Mouse (Mus musculus) kidney, embryonic 15.5 days (tissue): ENCODE results near the gene Gm6176. TPM values are rescaled to one million over a fixed set of nuclear protein-coding genes. Genes with fewer than 3 reads are reported as not detected.
"Not testable (repeated sequence)": the region's sequence is repeated elsewhere in the genome, so short reads cannot be mapped to it uniquely, and the experiment has no call there.

Experiments used
- ATAC-seq: fragments of 200-750 bp; cut with Nextera tagmentation; replicated peaks from 2 replicates; pipeline ENCODE4 v1.8.0; 2017; ENCODE audit warnings: moderate TSS enrichment; ENCODE audit not compliant: low FRiP score
- H3K27ac ChIP-seq: fragments of 300-500 bp; sonication (generic); 2 replicates; pipeline ENCODE4 v1.5.1; 2015; ENCODE audit warnings: mild to moderate bottlenecking, inconsistent platforms
- H3K27me3 ChIP-seq: fragments of 300-500 bp; sonication (generic); 2 replicates; pipeline ENCODE4 v1.6.1; 2015; ENCODE audit warnings: inconsistent platforms
- H3K36me3 ChIP-seq: fragments of 300-500 bp; sonication (generic); 2 replicates; pipeline ENCODE4 v1.6.1; 2015; ENCODE audit warnings: inconsistent platforms
- H3K4me1 ChIP-seq: fragments of 300-500 bp; sonication (generic); 2 replicates; pipeline ENCODE4 v1.6.1; 2015; ENCODE audit warnings: inconsistent platforms
- H3K4me2 ChIP-seq: fragments of 300-500 bp; sonication (generic); 2 replicates; pipeline ENCODE4 v1.6.1; 2015; ENCODE audit warnings: moderate library complexity, mild to moderate bottlenecking, inconsistent platforms
- H3K4me3 ChIP-seq: fragments of 300-500 bp; sonication (generic); replicated peaks from 2 replicates; pipeline ENCODE4 v1.5.1; 2015; ENCODE audit warnings: mild to moderate bottlenecking, inconsistent platforms
- H3K9ac ChIP-seq: fragments of 300-500 bp; sonication (generic); 2 replicates; pipeline ENCODE4 v1.6.1; 2015; ENCODE audit warnings: mild to moderate bottlenecking, inconsistent platforms
- H3K9me3 ChIP-seq: fragments of 300-500 bp; sonication (generic); replicated peaks from 2 replicates; pipeline ENCODE4 v1.6.1; 2016; ENCODE audit warnings: inconsistent platforms
- WGBS: fragments of 180-500 bp; shearing (Covaris S2); methylation state at CpG from one replicate; pipeline ENCODE4 v1.1.7; 2015; ENCODE audit warnings: mixed read lengths; 5-methylcytosine and 5-hydroxymethylcytosine counted together
- polyA plus RNA-seq: library from polyadenylated mRNA; unstranded; fragments of >200 nt; fragmentation: Nextera tagmentation; extraction: Ambion mirVana; gene quantifications from 2 replicates; pipeline ENCODE4 v1.2.1, GENCODE M21; 2015

Gm6176 gene
- not detected in 2 replicates for polyA plus RNA-seq

- not testable (repeated sequence) for H3K4me1 ChIP-seq, H3K4me2 ChIP-seq, H3K9me3 ChIP-seq, H3K27ac ChIP-seq, H3K27me3 ChIP-seq, H3K9ac ChIP-seq, H3K36me3 ChIP-seq, H3K4me3 ChIP-seq, ATAC-seq
- no CpG with 5 or more reads among the region's 1 CpGs for WGBS
Observed at GRCm38 (mm10) chr7:22056205-22056604, at the start of gene Gm6176. Gm6176 (minus strand) TSS chr7:22056305.

DNA sequence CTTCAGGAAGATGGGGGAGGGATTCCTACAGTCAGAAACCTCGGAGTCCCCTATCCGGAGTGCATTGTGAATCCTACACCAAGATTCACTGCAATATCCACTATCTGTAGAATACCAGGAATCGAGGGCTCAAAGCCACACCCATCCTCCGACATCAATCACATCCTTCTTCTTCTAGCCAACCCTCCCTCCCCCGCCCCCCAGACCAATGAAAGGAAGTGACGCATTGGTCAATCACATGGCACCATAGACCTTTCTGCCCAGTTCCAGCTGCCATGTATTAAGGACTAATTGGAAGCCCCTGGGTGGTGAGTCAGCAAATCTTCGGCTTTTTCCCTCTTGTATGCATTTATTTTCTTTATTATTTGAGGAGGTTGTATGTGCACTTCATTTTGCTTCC is 12.7 kb upstream of the Gm6176 start, which contains the start of gene Vmn1r139:
Gene Vmn1r139, plus strand, starts transcription at position 301 of the 400 bp plus-strand sequence.
- H3K27ac ChIP-seq, H3K27me3 ChIP-seq, ATAC-seq, H3K9ac ChIP-seq, H3K36me3 ChIP-seq, H3K9me3 ChIP-seq, H3K4me1 ChIP-seq, H3K4me3 ChIP-seq, H3K4me2 ChIP-seq: not testable (repeated sequence)
- WGBS, result no CpG with 5 or more reads among the region's 7 CpGs

DNA sequence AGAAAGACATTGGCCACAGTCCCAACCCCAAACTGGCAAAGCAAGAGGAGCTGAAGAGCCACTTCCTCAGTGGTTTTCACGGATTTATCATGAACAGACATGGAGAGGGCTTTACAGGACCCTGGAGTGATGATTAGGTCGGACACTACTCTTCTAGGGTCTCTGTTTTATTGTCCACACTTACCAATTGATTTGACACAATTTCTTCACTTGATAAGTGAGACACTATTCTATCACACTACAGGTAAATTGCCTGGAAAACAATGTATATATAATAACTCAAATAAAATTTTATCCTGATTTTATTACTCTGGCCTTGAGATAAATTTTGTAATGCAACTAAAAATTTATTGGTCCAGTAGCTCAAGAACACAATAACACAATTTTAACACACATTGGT is 27.3 kb downstream of the Gm6176 start, which contains the start of gene Vmn1r138:
Gene Vmn1r138, minus strand, starts transcription at position 101 of the 400 bp plus-strand sequence.
- not testable (repeated sequence) for H3K9me3 ChIP-seq, H3K4me2 ChIP-seq, H3K4me1 ChIP-seq, H3K4me3 ChIP-seq, H3K9ac ChIP-seq, ATAC-seq, H3K36me3 ChIP-seq, H3K27me3 ChIP-seq, H3K27ac ChIP-seq
- WGBS, result no CpG with 5 or more reads among the region's 2 CpGs

Other genes starting within 250 kb of the Gm6176 start
- not detected in 2 replicates for gene Vmn1r135, start 224.0 kb downstream of the Gm6176 start, polyA plus RNA-seq
- not detected in 2 replicates for gene Gm5725, start 212.0 kb downstream of the Gm6176 start, polyA plus RNA-seq
- gene Gm5891, start 135.0 kb downstream of the Gm6176 start, polyA plus RNA-seq, result not detected in 2 replicates
- gene Vmn1r137, start 61.7 kb downstream of the Gm6176 start, polyA plus RNA-seq, result not detected in 2 replicates
- not detected in 2 replicates for gene Vmn1r138, start 27.4 kb downstream of the Gm6176 start, polyA plus RNA-seq
- gene Vmn1r139, start 12.8 kb upstream of the Gm6176 start, polyA plus RNA-seq, result not detected in 2 replicates
- not detected in 2 replicates for gene Gm16451, start 61.9 kb upstream of the Gm6176 start, polyA plus RNA-seq
- gene Gm10666, start 78.4 kb upstream of the Gm6176 start, polyA plus RNA-seq, result not detected in 2 replicates
- gene Vmn1r142, start 107.7 kb upstream of the Gm6176 start, polyA plus RNA-seq, result not detected in 2 replicates
- not detected in 2 replicates for gene Vmn1r143, start 133.1 kb upstream of the Gm6176 start, polyA plus RNA-seq
- not detected in 2 replicates for gene Gm8653, start 145.0 kb upstream of the Gm6176 start, polyA plus RNA-seq
- gene Gm8453, start 173.2 kb upstream of the Gm6176 start, polyA plus RNA-seq, result not detected in 2 replicates